Mouse (Mus musculus) liver, embryonic 13.5 days (tissue): ENCODE measurements around the gene Gpr83. TPM values are rescaled to one million over a fixed set of nuclear protein-coding genes. Genes with fewer than 3 reads are reported as not detected.
"Not testable (repeated sequence)": the region's sequence is repeated elsewhere in the genome, so short reads cannot be mapped to it uniquely, and the experiment has no call there.

Experiments used
- ATAC-seq: fragments of 200-750 bp; cut with Nextera tagmentation; 2 replicates; pipeline ENCODE4 v1.8.0; 2017; ENCODE audit warnings: low read depth, mild to moderate bottlenecking, moderate number of reproducible peaks, moderate library complexity
- DNase-seq: peaks from one replicate; pipeline ENCODE4 v3.0.0; 2022
- H3K27ac ChIP-seq: fragments of 300-500 bp; sonication (generic); 2 replicates; pipeline ENCODE4 v1.5.1; 2015; ENCODE audit warnings: moderate library complexity, mild to moderate bottlenecking, inconsistent platforms
- H3K27me3 ChIP-seq: fragments of 300-500 bp; sonication (generic); 2 replicates; pipeline ENCODE4 v1.6.1; 2015; ENCODE audit warnings: mild to moderate bottlenecking, inconsistent platforms
- H3K36me3 ChIP-seq: fragments of 300-500 bp; sonication (generic); 2 replicates; pipeline ENCODE4 v1.6.1; 2015; ENCODE audit warnings: mild to moderate bottlenecking, inconsistent platforms
- H3K4me1 ChIP-seq: fragments of 300-500 bp; sonication (generic); replicated peaks from 2 replicates; pipeline ENCODE4 v1.6.1; 2015; ENCODE audit warnings: inconsistent platforms
- H3K4me2 ChIP-seq: fragments of 300-500 bp; sonication (generic); 2 replicates; pipeline ENCODE4 v1.6.1; 2015; ENCODE audit warnings: inconsistent platforms, mild to moderate bottlenecking, moderate library complexity
- H3K4me3 ChIP-seq: fragments of 300-500 bp; sonication (generic); replicated peaks from 2 replicates; pipeline ENCODE4 v1.5.1; 2015; ENCODE audit warnings: mild to moderate bottlenecking, inconsistent platforms
- H3K9ac ChIP-seq: fragments of 300-500 bp; sonication (generic); 2 replicates; pipeline ENCODE4 v1.6.1; 2015; ENCODE audit warnings: mild to moderate bottlenecking, inconsistent platforms
- H3K9me3 ChIP-seq: fragments of 300-500 bp; sonication (generic); replicated peaks from 2 replicates; pipeline ENCODE4 v1.6.1; 2016; ENCODE audit warnings: inconsistent platforms
- WGBS: fragments of 180-500 bp; shearing (Covaris S2); methylation state at CpG from one replicate; pipeline ENCODE4 v1.1.7; 2015; ENCODE audit not compliant: insufficient replicate concordance; 5-methylcytosine and 5-hydroxymethylcytosine counted together
- polyA plus RNA-seq: library from polyadenylated mRNA; unstranded; fragments of >200 nt; fragmentation: Nextera tagmentation; extraction: Ambion mirVana; gene quantifications from 2 replicates; pipeline ENCODE4 v1.2.1, GENCODE M21; 2015

Gene Gpr83
- polyA plus RNA-seq, 1 experiment from 2014 or later: 0.05 TPM

- Histone ChIP-seq H3K4me2 (no peak overlapping the region), H3K27ac (no peak overlapping the region), H3K9ac (no peak overlapping the region), H3K36me3 (no peaks in the 10 kb centered on the region), H3K4me1 (no peaks in the 10 kb centered on the region), H3K27me3 (no peaks in the 10 kb centered on the region), H3K9me3 (no peaks in the 10 kb centered on the region), H3K4me3 (no peak overlapping the region)
- 57% methylated on average over 3 of the region's 3 CpGs for WGBS
- no peak for DNase-seq
- no peak for ATAC-seq
Measured at GRCm38 (mm10) chr9:14871536-14871935, 11.5 kb downstream of the Gpr83 start.

- H3K4me3 ChIP-seq: no peak overlapping the region
- no peak overlapping the region for H3K4me2 ChIP-seq
- H3K9ac ChIP-seq: no peak overlapping the region
- 49% methylated on average over 17 of the region's 17 CpGs for WGBS
- H3K9me3 ChIP-seq: no peaks in the 10 kb centered on the region
- DNase-seq: no peak
- no peaks in the 10 kb centered on the region for H3K4me1 ChIP-seq
- H3K36me3 ChIP-seq: no peaks in the 10 kb centered on the region
- H3K27ac ChIP-seq: no peak overlapping the region
- H3K27me3 ChIP-seq: no peaks in the 10 kb centered on the region
- ATAC-seq: no peak
Measured at GRCm38 (mm10) chr9:14872181-14872930, 12.3 kb downstream of the Gpr83 start.

DNA sequence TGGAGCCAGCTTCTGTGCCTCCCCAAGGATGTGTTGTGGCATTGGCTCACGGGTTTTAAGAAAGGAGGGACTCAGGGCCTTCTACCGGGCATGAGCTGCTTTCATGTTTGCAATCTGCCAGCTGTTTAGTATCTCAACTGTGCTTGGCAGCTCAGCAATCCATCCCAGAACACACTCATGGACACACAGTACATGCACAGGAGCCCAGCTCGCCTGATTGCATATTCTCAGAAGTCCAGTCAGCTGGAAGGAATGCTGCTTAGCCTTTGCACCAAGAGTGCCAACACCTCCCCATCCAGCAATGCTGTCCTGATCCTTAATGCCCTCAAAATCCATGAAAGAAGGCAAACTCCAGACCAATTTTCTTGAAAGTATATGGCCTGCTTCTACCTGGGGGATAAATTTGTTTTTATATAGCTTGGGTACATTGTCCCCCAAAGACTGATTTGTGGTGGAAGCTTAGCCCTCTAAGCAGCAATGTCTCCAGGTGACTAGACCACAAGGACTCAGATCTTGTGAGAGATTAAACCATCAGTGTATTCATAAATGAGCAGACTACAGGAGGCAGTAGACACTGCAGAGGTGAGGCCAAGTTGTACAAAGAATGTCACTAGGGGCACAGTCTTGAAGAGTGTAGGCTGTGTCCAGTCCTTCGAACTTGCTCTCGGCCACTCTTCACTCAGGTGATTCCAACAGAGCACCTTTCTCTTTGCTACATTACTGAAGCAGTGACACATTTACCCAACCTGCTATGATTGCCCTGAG lies 15.9 kb downstream of the Gpr83 start:
- DNase-seq (no peak), ATAC-seq (no peak)
- no peak overlapping the region for H3K4me2 ChIP-seq
- H3K4me3 ChIP-seq: no peak overlapping the region
- no peak overlapping the region for H3K9ac ChIP-seq
- H3K9me3 ChIP-seq: no peaks in the 10 kb centered on the region
- 50% methylated on average over 5 of the region's 5 CpGs for WGBS
- H3K36me3 ChIP-seq: no peaks in the 10 kb centered on the region
- no peaks in the 10 kb centered on the region for H3K27me3 ChIP-seq
- H3K4me1 ChIP-seq: no peaks in the 10 kb centered on the region
- no peak overlapping the region for H3K27ac ChIP-seq

GRCm38 (mm10) chr9:14876566-14876965 lies 16.6 kb downstream of the Gpr83 start:
- not testable (repeated sequence) for DNase-seq, H3K27me3 ChIP-seq, H3K9ac ChIP-seq, H3K4me1 ChIP-seq, ATAC-seq, H3K27ac ChIP-seq, H3K36me3 ChIP-seq, H3K4me3 ChIP-seq, H3K9me3 ChIP-seq, H3K4me2 ChIP-seq
- 49% methylated on average over 8 of the region's 8 CpGs for WGBS

DNA sequence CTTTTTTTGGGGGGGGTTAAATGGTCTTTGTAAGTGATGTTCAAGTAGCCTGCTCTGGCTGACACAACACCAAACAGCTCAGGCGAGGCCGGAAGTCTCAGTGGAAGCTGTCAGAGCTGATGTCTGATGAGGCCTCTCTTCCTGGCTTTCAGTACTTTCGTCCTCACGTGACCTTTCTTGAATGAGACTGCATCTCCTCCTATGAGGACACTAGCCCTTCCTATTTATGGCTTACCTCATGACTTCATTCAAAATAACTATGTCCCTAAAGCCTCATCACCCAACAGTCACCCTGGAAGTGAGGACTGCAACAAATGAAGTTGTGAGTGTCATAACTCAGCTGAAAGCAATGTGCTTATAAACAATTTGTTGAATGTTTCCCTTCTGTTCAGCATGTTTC lies 24.6 kb downstream of the Gpr83 start:
- H3K9me3 ChIP-seq: no peaks in the 10 kb centered on the region
- no peak overlapping the region for H3K9ac ChIP-seq
- H3K4me3 ChIP-seq: no peak overlapping the region
- H3K4me2 ChIP-seq: no peak overlapping the region
- 34% methylated on average over 4 of the region's 4 CpGs for WGBS
- no peaks in the 10 kb centered on the region for H3K36me3 ChIP-seq
- H3K27ac ChIP-seq: no peak overlapping the region
- ATAC-seq: no peak
- H3K4me1 ChIP-seq: peaks cover 11% of the 10 kb centered on the region
- no peak for DNase-seq
- no peaks in the 10 kb centered on the region for H3K27me3 ChIP-seq

- Histone ChIP-seq H3K4me2 (no peak overlapping the region), H3K9me3 (no peaks in the 10 kb centered on the region), H3K4me1 (peaks cover 11% of the 10 kb centered on the region), H3K9ac (no peak overlapping the region), H3K27me3 (no peaks in the 10 kb centered on the region), H3K27ac (no peak overlapping the region), H3K4me3 (no peak overlapping the region), H3K36me3 (no peaks in the 10 kb centered on the region)
- DNase-seq (no peak), ATAC-seq (no peak)
Measured at GRCm38 (mm10) chr9:14885151-14885550, 25.1 kb downstream of the Gpr83 start.

DNA sequence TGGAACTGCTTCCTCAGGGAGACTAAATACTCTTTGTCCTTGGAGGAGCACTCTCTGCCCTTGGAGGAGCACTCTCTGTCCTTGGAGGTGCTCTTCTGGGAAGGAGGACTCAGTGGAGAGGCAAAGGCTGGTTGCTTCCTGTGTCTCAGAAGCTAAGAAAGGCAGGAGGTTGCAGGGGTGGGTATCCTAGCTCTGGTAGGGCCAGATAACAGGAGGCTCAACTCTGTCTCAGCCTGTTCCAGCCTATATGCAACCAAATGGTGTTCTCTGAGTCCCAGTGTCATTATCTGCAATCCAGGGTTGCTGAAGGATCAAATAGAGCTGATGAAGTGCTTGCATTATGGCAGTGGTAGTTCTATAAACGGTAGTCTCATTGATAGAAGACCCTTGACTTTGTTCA lies 25.9 kb downstream of the Gpr83 start:
- H3K4me3 ChIP-seq: no peak overlapping the region
- no peaks in the 10 kb centered on the region for H3K27me3 ChIP-seq
- ATAC-seq (peak; percentile 85), DNase-seq (peak; percentile 20)
- no peaks in the 10 kb centered on the region for H3K9me3 ChIP-seq
- no peaks in the 10 kb centered on the region for H3K36me3 ChIP-seq
- no peak overlapping the region for H3K27ac ChIP-seq
- H3K4me2 ChIP-seq: no peak overlapping the region
- no peak overlapping the region for H3K9ac ChIP-seq
- WGBS: 24% methylated on average over 1 of the region's 1 CpGs
- H3K4me1 ChIP-seq: peaks cover 11% of the 10 kb centered on the region

- no peak overlapping the region for H3K4me2 ChIP-seq
- no peaks in the 10 kb centered on the region for H3K27me3 ChIP-seq
- 62% methylated on average over 6 of the region's 6 CpGs for WGBS
- no peak overlapping the region for H3K27ac ChIP-seq
- DNase-seq: no peak
- H3K4me1 ChIP-seq: peaks cover 11% of the 10 kb centered on the region
- H3K9me3 ChIP-seq: no peaks in the 10 kb centered on the region
- ATAC-seq: 0 out of 2 replicates have a peak, but pooled peaks have one; percentile 30
- H3K4me3 ChIP-seq: no peak overlapping the region
- H3K9ac ChIP-seq: no peak overlapping the region
- no peaks in the 10 kb centered on the region for H3K36me3 ChIP-seq
Measured at GRCm38 (mm10) chr9:14887787-14888382, 27.9 kb downstream of the Gpr83 start.

- no peak overlapping the region for H3K9ac ChIP-seq
- H3K36me3 ChIP-seq: no peaks in the 10 kb centered on the region
- H3K4me1 ChIP-seq: peaks cover 18% of the 10 kb centered on the region
- no peak overlapping the region for H3K27ac ChIP-seq
- no peaks in the 10 kb centered on the region for H3K27me3 ChIP-seq
- ATAC-seq (no peak), DNase-seq (no peak)
- no peaks in the 10 kb centered on the region for H3K9me3 ChIP-seq
- no peak overlapping the region for H3K4me3 ChIP-seq
- H3K4me2 ChIP-seq: no peak overlapping the region
- 61% methylated on average over 6 of the region's 6 CpGs for WGBS
Measured at GRCm38 (mm10) chr9:14888671-14889070, 28.7 kb downstream of the Gpr83 start.

DNA sequence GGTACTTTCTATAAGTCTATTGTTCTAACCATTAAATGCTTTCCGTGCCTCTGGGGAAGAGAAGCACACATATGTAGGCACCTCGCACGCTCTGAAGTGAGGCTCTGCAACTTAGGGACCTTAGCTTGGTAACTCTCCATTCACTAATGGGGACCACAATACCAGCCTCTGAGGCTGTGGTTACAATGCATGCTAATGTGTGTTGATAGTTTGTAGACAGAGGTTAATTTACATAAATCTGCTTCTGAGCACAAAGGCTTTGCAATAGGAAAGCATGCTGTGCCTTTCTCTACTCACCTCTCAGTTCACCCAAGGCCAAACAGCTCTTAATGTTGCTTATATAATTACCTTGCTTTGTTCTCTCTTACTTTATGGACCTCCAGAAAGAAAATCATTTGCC lies 30.7 kb downstream of the Gpr83 start:
- no peak overlapping the region for H3K4me3 ChIP-seq
- peaks cover 18% of the 10 kb centered on the region for H3K4me1 ChIP-seq
- DNase-seq: no peak
- no peaks in the 10 kb centered on the region for H3K27me3 ChIP-seq
- no peak overlapping the region for H3K4me2 ChIP-seq
- H3K27ac ChIP-seq: no peak overlapping the region
- no peaks in the 10 kb centered on the region for H3K9me3 ChIP-seq
- no peaks in the 10 kb centered on the region for H3K36me3 ChIP-seq
- 67% methylated on average over 3 of the region's 3 CpGs for WGBS
- ATAC-seq: no peak
- no peak overlapping the region for H3K9ac ChIP-seq

DNA sequence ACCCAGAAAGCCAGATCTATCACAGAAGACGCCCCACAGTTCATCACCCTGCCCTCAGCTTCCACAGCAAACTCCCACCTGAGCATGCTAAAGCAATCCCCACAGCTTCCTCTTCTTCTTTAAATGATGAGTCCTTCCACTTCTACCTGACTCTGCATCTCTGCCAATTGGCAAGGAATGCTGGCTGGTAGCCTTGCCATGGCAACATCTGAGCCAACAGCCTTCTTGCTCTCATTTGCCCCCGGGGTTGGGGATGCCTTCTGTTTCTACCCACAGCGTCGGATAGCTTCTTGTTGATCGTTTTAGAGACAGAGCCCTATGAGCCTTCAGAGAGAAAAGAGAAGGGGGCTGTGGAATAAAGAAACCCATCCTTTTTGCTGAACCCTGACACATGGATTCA lies 31.9 kb downstream of the Gpr83 start:
- Histone ChIP-seq H3K4me3 (no peak overlapping the region), H3K9me3 (no peaks in the 10 kb centered on the region), H3K4me2 (no peak overlapping the region), H3K9ac (no peak overlapping the region), H3K4me1 (peaks cover 7% of the 10 kb centered on the region), H3K27ac (no peak overlapping the region), H3K36me3 (no peaks in the 10 kb centered on the region), H3K27me3 (no peaks in the 10 kb centered on the region)
- 61% methylated on average over 5 of the region's 5 CpGs for WGBS
- DNase-seq (no peak), ATAC-seq (no peak)
